In the genomic region with DNA sequence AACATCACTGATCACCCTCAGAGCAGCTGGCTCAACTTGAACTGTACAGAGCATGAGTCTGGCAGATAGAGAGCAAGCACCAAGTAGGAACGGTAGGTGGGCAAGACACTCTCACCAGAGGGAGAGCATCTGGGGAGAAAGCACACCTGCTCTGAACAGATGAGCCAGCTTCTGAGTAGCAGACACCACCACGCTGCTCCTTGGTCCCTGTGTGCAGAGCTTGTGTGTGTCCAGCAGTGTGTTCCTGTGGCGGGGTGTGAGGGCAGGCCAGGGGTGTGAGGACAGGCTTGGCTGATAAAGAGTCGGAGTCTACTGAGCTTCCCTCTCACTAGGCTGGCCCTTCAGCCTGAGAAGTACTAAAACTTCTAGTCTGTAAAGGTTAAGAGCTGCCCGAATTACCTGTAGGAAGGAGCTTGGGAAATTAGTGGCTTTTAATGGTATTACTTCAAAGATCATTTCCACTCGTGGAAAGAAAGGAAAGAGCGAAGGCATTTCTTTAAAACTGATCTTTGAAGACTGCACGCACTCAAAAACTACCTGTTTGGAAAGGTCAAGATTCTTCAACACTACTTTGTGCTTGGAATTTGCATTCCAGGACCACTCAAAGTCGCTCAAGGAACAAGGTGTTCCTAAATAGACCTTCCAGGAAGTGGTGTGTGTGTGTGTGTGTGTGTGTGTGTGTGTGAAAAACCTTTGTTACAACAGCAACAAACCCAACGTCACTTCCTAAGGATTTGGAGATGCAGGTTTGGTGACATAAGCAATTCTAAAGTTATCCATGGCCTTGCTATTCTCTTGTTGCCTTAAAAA, we compare ENCODE assay signal across 28 mouse cellular contexts. TPM values are rescaled to one million over a fixed set of nuclear protein-coding genes. Genes with fewer than 3 reads are reported as not detected.
DNase-seq lines count a peak whose midpoint lies in the region; ATAC-seq and TF ChIP-seq lines count a peak whose summit lies in the region.
"Had no signal": no experiment of that assay in that cellular context is flagged by ENCODE, and none has a peak within 500 bp of the region (broad histone marks: within the 10 kb centered on the region; RNA-seq: fewer than 3 reads in every experiment).

No protein-coding gene starts in this region.

- TF ChIP-seq CTCF in lung, adult 2 months (IDR thresholded peaks at IDR 0.05; ENCODE audit: insufficient read depth, low read length): no peak
- TF ChIP-seq CTCF in gastrocnemius, adult 2 months (IDR thresholded peaks at IDR 0.05): no peak

- peak; percentile 20 to 55 for DNase-seq in lung, adult 18-20 months
- DNase-seq in lung, adult 2 months: no peak
- DNase-seq in ZHBTc4 (ENCODE audit: low read depth, low spot score): peak; percentile 10
- peak; percentile 74 for DNase-seq in lung, postnatal 36 days
- no peak for DNase-seq in gastrocnemius, adult 2 months
- DNase-seq: adrenal gland, postnatal 14 days; B cell, adult 2 months; cerebellum, adult 11 months; cerebellum, adult 9-10 months; cerebellum, postnatal 36 days; heart, postnatal 36 days; kidney, postnatal 25 days; liver, embryonic 13.5 days; right cerebral cortex, postnatal 4 days; thymus, adult 18-20 months; thymus, postnatal 25 days had no signal

- no peak overlapping the region for H3K4me3 ChIP-seq in lung, adult 2 months (replicated peaks; ENCODE audit: extremely low read depth, low read depth, low read length)
- no peak overlapping the region for H3K4me3 ChIP-seq in lung, embryonic 16.5 days (ENCODE audit: low read length)
- no peak overlapping the region for H3K4me3 ChIP-seq in forebrain, embryonic 16.5 days (replicated peaks; ENCODE audit: low read length)
- no peak overlapping the region for H3K4me3 ChIP-seq in gastrocnemius, adult 2 months
- H3K4me3 ChIP-seq: forebrain, embryonic 13.5 days; hindbrain, embryonic 13.5 days; layer of hippocampus, adult 2 months; limb, embryonic 10.5 days; limb, embryonic 15.5 days; liver, embryonic 13.5 days; megakaryocyte, embryonic 14.5 days; midbrain, embryonic 13.5 days had no signal

- H3K36me3 ChIP-seq in lung, embryonic 16.5 days (ENCODE audit: control insufficient read depth, insufficient read depth, low read length): peaks cover 3% of the 10 kb centered on the region; the same call in 1 of the 2 replicates
- H3K36me3 ChIP-seq in forebrain, embryonic 16.5 days (ENCODE audit: control insufficient read depth, insufficient read depth): no peaks in the 10 kb centered on the region
- H3K36me3 ChIP-seq: hindbrain, embryonic 13.5 days; limb, embryonic 10.5 days; limb, embryonic 15.5 days; liver, embryonic 13.5 days; midbrain, embryonic 13.5 days had no signal

- WGBS in lung, adult 2 months: 53% methylated on average over 10 of the region's 10 CpGs
- 52% methylated on average over 10 of the region's 10 CpGs for WGBS in lung, embryonic 16.5 days
- WGBS in forebrain, embryonic 16.5 days: 83% methylated on average over 10 of the region's 10 CpGs

- H3K4me1 ChIP-seq in lung, adult 2 months (ENCODE audit: control insufficient read depth, insufficient read depth, low read length): peaks cover 8% of the 10 kb centered on the region
- H3K4me1 ChIP-seq in lung, embryonic 16.5 days (replicated peaks; ENCODE audit: control insufficient read depth, insufficient read depth, low read length): peaks cover 20% of the 10 kb centered on the region
- no peaks in the 10 kb centered on the region for H3K4me1 ChIP-seq in forebrain, embryonic 16.5 days (replicated peaks; ENCODE audit: control insufficient read depth, insufficient read depth, low read length)
- H3K4me1 ChIP-seq: forebrain, embryonic 13.5 days; hindbrain, embryonic 13.5 days; limb, embryonic 15.5 days; liver, embryonic 13.5 days; megakaryocyte, embryonic 14.5 days; midbrain, embryonic 13.5 days had no signal

- H3K27ac ChIP-seq in lung, embryonic 16.5 days (ENCODE audit: low read length): peak overlapping the region; percentile 77
- no peak overlapping the region for H3K27ac ChIP-seq in forebrain, embryonic 16.5 days (ENCODE audit: low read length)
- H3K27ac ChIP-seq in gastrocnemius, adult 2 months: no peak overlapping the region
- H3K27ac ChIP-seq: forebrain, embryonic 13.5 days; hindbrain, embryonic 13.5 days; layer of hippocampus, adult 2 months; limb, embryonic 10.5 days; limb, embryonic 15.5 days; liver, embryonic 13.5 days; midbrain, embryonic 13.5 days; stomach, postnatal 0 days had no signal

- intact Hi-C loops in gastrocnemius, adult 2 months (cut with DNase I): no loop called here

- no peak overlapping the region; the same call in 1 of the 2 replicates for H3K9ac ChIP-seq in lung, embryonic 16.5 days (ENCODE audit: low read length)
- H3K9ac ChIP-seq in forebrain, embryonic 16.5 days (replicated peaks; ENCODE audit: low read depth, low read length): no peak overlapping the region
- H3K9ac ChIP-seq: forebrain, embryonic 13.5 days; hindbrain, embryonic 13.5 days; limb, embryonic 15.5 days; liver, embryonic 13.5 days; midbrain, embryonic 13.5 days had no signal

- H3K9me3 ChIP-seq in lung, embryonic 16.5 days (ENCODE audit: control insufficient read depth, low read length): no peaks in the 10 kb centered on the region
- no peaks in the 10 kb centered on the region for H3K9me3 ChIP-seq in forebrain, embryonic 16.5 days (ENCODE audit: control insufficient read depth, low read length)
- H3K9me3 ChIP-seq: forebrain, embryonic 13.5 days; hindbrain, embryonic 13.5 days; limb, embryonic 10.5 days; limb, embryonic 15.5 days; liver, embryonic 13.5 days; megakaryocyte, embryonic 14.5 days; midbrain, embryonic 13.5 days had no signal

- H3K4me2 ChIP-seq in lung, embryonic 16.5 days (ENCODE audit: low read depth, low read length): no peak overlapping the region
- no peak overlapping the region for H3K4me2 ChIP-seq in forebrain, embryonic 16.5 days (ENCODE audit: low read length)
- H3K4me2 ChIP-seq: forebrain, embryonic 13.5 days; heart, embryonic 11.5 days; hindbrain, embryonic 13.5 days; limb, embryonic 15.5 days; liver, embryonic 13.5 days; midbrain, embryonic 13.5 days had no signal

- no peaks in the 10 kb centered on the region for H3K27me3 ChIP-seq in lung, embryonic 16.5 days (ENCODE audit: control insufficient read depth, insufficient read depth, low read depth, low read length)
- no peaks in the 10 kb centered on the region for H3K27me3 ChIP-seq in forebrain, embryonic 16.5 days (replicated peaks; ENCODE audit: control insufficient read depth, insufficient read depth, low read length)
- H3K27me3 ChIP-seq: forebrain, embryonic 13.5 days; hindbrain, embryonic 13.5 days; limb, embryonic 15.5 days; liver, embryonic 13.5 days; midbrain, embryonic 13.5 days had no signal

- TF ChIP-seq POLR2A in lung, adult 2 months (IDR thresholded peaks at IDR 0.05; ENCODE audit: borderline replicate concordance, extremely low read depth, low read depth, low read length): no peak

- ATAC-seq in lung, embryonic 16.5 days (ENCODE audit: low read depth): peak; percentile 68
- ATAC-seq in forebrain, embryonic 16.5 days: no peak
- ATAC-seq: forebrain, embryonic 13.5 days; intestine, embryonic 16.5 days; midbrain, embryonic 13.5 days had no signal

RNA-seq across cellular contexts. Expression of gene Npnt, which starts 9.7 kb away (rescaled TPM):
- 401 and 498 TPM in 2 replicates for polyA plus RNA-seq in lung, adult 2 months (2012; rRNA removed)
- 135 and 143 TPM in 2 replicates for polyA plus RNA-seq in lung, embryonic 16.5 days (2015; fragmentation: Nextera tagmentation; extraction: Ambion mirVana)
- polyA plus RNA-seq in forebrain, embryonic 16.5 days (2015; fragmentation: Nextera tagmentation; extraction: Ambion mirVana): 6.3 and 9.0 TPM in 2 replicates
- total RNA-seq in gastrocnemius, adult 2 months (2021): 1 to 10 TPM; 4.5 to 7.4 TPM

Comparison
In these comparisons a context has a peak if more than half of its experiments do, and no peak if none do; other contexts are left out.
1. DNase-seq: peak in lung, adult 18-20 months (2 of 2), ZHBTc4 (single experiment) and lung, postnatal 36 days (single experiment); none in lung, adult 2 months (single experiment) and gastrocnemius, adult 2 months (single experiment).
2. RNA of gene Npnt, which starts 9.7 kb away (polyA plus RNA-seq): 401 to 498 TPM in lung, adult 2 months and 135 to 143 TPM in lung, embryonic 16.5 days; 6.3 to 9.0 TPM in forebrain, embryonic 16.5 days; every median in the first group is over 10 times any median in the second.